Mouse (Mus musculus) ovary, adult 18-20 months (tissue): ENCODE results near the gene Abcb8.

Experiments
- DNase-seq: peaks from one replicate; pipeline ENCODE4 v3.0.0; 2022; ENCODE audit warnings: low spot score, mixed read lengths

The Abcb8 gene

GRCm38 (mm10) chr5:24426556-24427284 lies 33.3 kb downstream of the Abcb8 start:
- DNase-seq: no peak

GRCm38 (mm10) chr5:24427285-24427633 lies 33.8 kb downstream of the Abcb8 start:
- no peak for DNase-seq

GRCm38 (mm10) chr5:24427981-24428402 lies 34.5 kb downstream of the Abcb8 start:
- DNase-seq: no peak

GRCm38 (mm10) chr5:24428596-24428995 lies 35.1 kb downstream of the Abcb8 start:
- no peak for DNase-seq

GRCm38 (mm10) chr5:24433993-24434392 lies 40.5 kb downstream of the Abcb8 start:
- DNase-seq: no peak

- no peak for DNase-seq
Measured at GRCm38 (mm10) chr5:24441187-24441586, 47.7 kb downstream of the Abcb8 start.

- DNase-seq: no peak
Measured at GRCm38 (mm10) chr5:24442029-24442428, 48.6 kb downstream of the Abcb8 start.

- DNase-seq: no peak
Measured at GRCm38 (mm10) chr5:24443204-24443603, 49.7 kb downstream of the Abcb8 start.

GRCm38 (mm10) chr5:24443927-24444326 lies 50.5 kb downstream of the Abcb8 start:
- no peak for DNase-seq

- peak; percentile 89 for DNase-seq
Measured at GRCm38 (mm10) chr5:24444746-24445427, 51.4 kb downstream of the Abcb8 start, which contains the start of gene Fastk. TSS of gene Fastk (minus strand) at chr5:24445287.

GRCm38 (mm10) chr5:24445428-24446080 lies 52.1 kb downstream of the Abcb8 start:
- DNase-seq: no peak

- no peak for DNase-seq
Measured at GRCm38 (mm10) chr5:24446630-24447029, 53.2 kb downstream of the Abcb8 start.

GRCm38 (mm10) chr5:24447624-24448298 lies 54.3 kb downstream of the Abcb8 start, which contains the start of gene Tmub1:
TSS of gene Tmub1 (minus strand) at chr5:24447854.
- peak; percentile 79 for DNase-seq

GRCm38 (mm10) chr5:24451264-24452029 lies 58.0 kb downstream of the Abcb8 start:
- peak; percentile 84 for DNase-seq

- DNase-seq: no peak
Measured at GRCm38 (mm10) chr5:24452030-24452690, 58.7 kb downstream of the Abcb8 start, which contains the start of gene Agap3. TSS of gene Agap3 (plus strand) at chr5:24452177.

GRCm38 (mm10) chr5:24452691-24453233 lies 59.3 kb downstream of the Abcb8 start:
- peak; percentile 36 for DNase-seq

- no peak for DNase-seq
Measured at GRCm38 (mm10) chr5:24453283-24453984, 60.0 kb downstream of the Abcb8 start.

GRCm38 (mm10) chr5:24453985-24454303 lies 60.5 kb downstream of the Abcb8 start:
- no peak for DNase-seq

GRCm38 (mm10) chr5:24455076-24455475 lies 61.6 kb downstream of the Abcb8 start:
- no peak for DNase-seq

- DNase-seq: no peak
Measured at GRCm38 (mm10) chr5:24455613-24456012, 62.1 kb downstream of the Abcb8 start.
